Mouse (Mus musculus) spleen, adult 12 weeks (tissue): ENCODE measurements around the gene Csgalnact2.

Experiments used
- DNase-seq: peaks from one replicate; pipeline ENCODE4 v3.0.0; 2022; ENCODE audit warnings: low spot score

The Csgalnact2 gene

DNA sequence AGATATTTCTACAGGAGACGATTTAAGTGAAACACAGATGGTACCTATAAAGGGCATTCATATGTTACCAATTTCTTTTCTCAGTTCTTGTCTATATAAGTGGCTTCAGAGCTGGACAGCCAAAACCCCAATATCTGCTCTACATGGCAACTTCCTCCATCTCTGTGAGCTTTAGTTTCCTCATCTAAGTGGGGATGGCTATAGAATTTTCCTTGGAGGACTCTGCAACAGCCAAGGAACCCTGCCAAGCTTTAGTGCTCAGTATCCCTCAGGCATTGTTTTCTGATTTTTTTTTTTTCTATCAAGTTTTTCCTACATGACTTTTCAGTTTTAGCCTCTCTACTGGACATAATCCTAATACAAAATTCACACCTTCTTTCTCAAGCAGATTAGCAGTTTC lies 4.5 kb downstream of the Csgalnact2 start:
- no peak for DNase-seq

DNA sequence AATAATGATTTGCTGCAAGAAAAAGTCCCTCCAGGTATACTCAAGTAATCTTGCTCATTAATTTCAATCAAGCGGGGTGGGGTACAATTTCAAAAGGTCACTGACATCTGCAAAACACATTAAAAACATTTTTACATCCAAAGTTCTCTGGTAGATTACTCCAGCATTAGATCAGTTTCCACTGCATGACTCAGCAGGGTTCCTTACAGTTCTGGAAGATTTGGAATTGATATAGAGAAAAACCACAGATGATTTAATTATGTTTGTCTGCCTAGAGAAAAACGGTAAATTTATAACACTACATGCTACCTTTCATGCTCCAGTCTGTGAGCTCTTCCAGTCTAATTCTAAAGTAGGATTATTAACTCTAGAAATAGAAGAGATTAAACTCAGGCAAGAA lies 8.9 kb downstream of the Csgalnact2 start:
- DNase-seq: no peak

DNA sequence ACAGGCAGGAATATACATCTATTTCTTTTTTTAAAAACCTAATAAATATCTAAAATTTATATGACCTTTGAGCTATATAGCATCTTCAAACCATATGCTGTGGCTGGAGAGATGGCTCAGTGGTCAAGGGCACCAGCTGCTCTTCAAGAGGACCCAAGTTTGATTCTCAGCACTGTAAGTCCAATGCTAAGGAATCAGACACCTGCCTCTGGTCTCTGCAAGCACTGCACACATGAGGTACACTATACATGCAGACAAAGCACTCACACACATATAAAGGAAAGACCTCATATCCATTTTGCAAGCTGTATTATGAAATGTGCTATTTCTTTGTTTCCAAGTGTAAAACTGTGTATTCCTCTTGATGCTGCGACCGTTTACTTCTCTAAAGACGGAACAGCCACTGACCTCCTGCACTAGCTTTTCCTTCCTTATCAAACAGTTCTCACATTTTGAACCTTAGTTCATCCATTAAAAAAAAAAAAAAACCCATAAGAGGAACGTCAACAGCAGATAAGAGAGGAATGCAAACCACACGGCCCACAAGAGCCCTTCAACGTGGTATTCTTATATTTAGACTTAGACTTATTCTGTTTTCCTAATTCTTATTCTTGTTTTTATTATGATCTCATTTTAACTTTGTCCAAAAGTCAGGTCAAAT lies 11.0 kb downstream of the Csgalnact2 start:
- no peak for DNase-seq

- DNase-seq: no peak
Observed at GRCm38 (mm10) chr6:118127198-118127597, 11.7 kb downstream of the Csgalnact2 start.

DNA sequence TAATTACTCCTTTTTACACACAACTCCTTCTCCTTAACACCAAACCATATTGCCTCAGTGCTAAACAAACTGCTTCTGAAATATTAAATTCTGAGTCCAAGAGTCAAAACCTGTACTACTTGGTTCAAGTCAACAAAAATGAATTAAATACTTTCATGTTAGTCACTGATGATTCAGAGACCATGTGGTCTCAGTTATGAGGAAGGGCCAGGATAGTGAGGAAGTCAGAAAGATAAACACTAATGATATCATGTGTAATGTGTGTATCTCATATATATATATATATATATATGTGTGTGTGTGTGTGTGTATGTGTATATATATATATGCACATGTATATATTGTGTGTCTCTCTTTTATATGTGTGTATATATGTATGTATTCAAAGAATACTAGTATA lies 12.4 kb downstream of the Csgalnact2 start:
- no peak for DNase-seq

- no peak for DNase-seq
Observed at GRCm38 (mm10) chr6:118122767-118123166, 16.2 kb downstream of the Csgalnact2 start.

DNA sequence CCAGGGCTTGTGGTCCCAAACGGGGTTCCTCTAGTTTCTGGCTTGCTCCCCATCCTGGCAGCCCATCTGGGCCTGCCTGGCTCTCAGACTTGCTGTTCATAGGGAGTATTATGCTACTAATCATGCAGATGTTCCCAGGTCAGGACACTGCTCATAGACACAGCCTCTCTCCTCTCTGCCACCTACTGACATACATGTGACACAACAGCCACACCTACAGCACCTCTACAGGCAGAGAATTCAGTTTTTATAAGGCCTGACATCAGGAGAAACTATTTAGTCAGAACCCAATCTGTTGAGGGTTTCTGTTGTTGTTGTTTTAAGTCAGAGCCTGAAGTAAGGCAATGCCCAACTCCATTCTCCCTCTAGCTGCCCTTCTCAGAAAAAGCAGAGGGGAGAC lies 27.1 kb downstream of the Csgalnact2 start:
- no peak for DNase-seq

DNA sequence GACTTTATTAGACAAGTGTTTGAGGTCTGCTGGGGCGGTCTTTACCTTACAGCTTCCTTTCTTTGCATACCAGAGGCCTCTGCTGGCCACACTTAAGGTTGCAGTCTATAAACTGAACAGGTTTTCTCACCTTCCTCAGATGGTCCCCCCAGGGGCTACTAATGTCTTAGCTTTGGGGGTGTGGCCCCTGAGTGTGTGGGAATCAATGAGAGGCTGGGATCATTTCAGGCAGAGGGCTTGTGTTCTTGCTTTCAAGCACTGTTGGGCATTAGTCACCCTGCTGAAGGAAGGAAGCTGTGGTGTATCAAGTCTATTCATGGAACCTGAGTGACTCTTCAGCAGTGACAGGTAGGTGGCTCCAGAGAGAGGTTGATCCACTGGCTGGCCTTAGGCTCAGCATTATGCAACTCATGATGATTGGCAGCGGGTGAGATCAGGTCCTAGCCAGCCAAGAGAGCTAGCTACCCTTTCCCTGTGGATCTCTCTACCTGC lies 39.6 kb downstream of the Csgalnact2 start:
- no peak for DNase-seq

DNA sequence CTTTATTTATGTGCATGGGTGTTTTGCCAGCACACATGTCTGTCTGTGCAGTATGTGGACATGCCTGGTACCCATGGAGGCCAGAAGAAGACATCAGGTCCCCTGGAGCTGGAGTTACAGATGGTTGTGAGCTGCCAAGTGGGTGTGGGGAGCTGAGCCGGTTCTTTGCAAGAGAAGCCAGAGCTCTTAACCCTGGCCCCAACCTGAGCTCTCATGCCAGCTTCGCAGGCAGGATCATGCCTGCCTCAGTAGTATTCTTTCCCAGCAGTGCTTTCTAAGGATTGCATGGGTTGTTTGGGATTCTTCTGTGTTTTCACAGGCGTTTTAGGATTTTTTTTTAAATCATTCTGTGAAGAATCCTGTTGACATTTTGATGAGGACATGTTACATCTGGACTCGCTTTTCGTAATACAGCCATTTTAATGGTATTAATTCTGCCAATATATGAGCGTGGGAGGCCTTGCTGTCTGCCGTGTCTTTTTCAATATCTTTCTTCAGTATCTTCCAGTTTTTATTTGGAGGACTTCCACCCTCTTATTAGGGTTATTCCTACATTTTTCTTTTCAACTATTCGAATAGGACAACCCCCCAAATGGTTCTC lies 41.1 kb downstream of the Csgalnact2 start:
- DNase-seq: no peak

GRCm38 (mm10) chr6:118090827-118091226 lies 48.1 kb downstream of the Csgalnact2 start:
- DNase-seq: no peak

DNA sequence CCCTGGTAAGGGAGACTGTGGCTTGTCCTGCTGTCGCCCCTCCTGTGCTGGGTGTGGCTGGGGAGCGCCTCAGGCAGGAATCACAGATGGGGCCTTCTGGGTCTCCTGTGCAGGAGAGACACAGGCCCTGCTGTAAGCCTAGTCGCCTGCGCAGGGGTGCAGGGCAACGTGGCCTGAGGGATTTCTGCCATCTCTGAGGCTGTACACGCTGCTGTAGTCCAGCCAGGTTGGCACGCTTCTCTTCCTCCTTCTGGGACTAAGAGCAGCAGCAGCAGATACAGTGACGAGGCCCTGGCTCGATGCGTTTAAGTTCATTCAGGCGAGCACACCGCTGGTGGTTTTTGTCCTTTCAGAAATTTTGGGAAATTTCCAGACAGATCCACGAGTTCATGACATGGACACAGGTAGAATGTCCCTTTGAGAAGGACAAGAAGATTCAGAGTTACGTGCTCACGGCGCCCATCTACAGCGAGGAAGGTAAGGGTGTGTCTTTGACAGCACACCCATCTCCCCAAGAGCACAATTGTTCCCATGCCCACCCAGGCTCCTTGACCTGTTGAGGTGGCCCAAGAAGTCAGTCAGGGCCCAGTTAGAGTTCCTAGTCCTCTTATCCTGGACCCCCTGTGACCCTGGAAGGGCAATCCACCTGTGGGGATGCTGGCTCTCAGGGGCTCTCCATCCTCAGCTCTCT lies 50.0 kb downstream of the Csgalnact2 start:
- no peak for DNase-seq

DNA sequence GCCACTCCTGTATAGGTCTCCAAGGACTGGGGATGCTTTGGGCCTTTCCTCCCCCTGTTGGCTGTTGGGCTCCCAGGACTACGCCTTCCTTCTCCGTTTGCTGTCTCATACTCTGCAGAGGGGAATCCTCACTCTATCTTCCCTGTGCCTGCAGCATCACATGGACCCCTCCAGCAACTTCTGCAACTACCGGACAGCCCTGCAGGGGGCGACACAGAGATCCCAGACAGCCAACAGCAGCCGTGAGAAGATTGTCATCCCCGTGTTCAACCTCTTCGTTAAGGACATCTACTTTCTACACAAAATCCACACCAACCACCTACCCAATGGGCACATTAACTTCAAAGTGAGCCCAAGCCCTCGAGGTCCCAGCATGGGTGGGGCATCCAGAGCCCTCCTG lies 51.0 kb downstream of the Csgalnact2 start:
- no peak for DNase-seq

DNA sequence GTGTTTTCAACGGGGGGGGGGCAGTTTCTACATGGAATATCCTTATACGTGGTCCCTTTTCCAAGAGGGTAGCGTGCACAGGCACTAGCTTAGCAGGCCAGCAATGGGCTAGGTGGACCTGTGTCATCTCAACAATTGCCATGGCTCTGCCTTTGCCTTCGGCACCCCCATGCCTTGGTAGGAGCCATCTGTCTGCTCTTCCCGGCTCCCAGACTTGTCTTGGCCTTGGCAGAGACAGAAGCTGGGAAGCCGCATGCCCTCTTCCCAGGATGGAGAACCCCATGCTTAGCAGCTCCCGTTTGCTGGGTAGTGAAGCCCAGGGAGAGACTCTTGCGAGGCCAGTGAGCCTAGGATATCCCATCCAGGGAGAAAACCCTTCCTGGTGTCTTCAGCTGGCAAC lies 54.3 kb downstream of the Csgalnact2 start:
- DNase-seq: no peak

DNA sequence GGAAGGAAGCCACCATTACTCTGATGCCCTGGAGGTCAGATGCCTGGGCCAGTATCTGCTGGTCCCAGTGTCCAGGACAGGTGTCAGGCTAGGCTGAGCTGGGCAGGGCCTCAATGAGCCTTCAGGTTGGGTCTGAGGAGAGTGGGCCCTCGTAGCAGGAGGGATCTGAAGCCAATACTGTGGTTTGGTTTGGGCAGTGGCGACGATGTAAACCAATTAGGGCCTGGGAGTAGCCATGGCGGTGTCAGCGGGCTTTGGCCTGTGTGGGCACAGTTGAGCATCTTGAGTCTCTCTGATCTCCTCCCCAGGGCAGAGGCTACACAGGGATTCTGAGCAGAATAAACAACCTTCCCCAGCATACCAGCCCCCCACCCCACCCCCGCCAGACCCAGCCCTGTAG lies 55.3 kb downstream of the Csgalnact2 start:
- no peak for DNase-seq

GRCm38 (mm10) chr6:118082384-118082783 lies 56.6 kb downstream of the Csgalnact2 start:
- no peak for DNase-seq

GRCm38 (mm10) chr6:118080711-118081110 lies 58.2 kb downstream of the Csgalnact2 start:
- no peak for DNase-seq

- DNase-seq: no peak
Observed at GRCm38 (mm10) chr6:118079762-118080465, 59.0 kb downstream of the Csgalnact2 start.

DNA sequence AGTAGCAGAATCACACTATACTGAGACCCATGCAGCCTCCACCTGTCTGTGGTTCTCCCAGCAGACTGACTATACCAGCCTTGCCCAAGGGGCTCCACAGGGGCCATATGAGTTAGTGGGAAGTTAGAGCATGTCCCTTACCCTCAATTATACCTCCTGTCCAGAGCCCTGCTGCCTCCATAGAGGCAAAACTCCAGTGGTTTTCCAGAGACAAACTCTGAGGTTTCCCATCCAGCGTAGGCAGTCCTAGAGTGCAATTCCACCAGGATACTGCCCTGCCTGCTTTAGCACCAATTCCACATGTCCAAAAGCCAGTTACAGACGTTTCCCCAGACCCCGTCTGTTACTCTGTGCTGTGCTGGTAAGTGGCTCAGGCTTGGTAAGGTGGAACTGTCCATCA lies 59.6 kb downstream of the Csgalnact2 start:
- DNase-seq: no peak

DNA sequence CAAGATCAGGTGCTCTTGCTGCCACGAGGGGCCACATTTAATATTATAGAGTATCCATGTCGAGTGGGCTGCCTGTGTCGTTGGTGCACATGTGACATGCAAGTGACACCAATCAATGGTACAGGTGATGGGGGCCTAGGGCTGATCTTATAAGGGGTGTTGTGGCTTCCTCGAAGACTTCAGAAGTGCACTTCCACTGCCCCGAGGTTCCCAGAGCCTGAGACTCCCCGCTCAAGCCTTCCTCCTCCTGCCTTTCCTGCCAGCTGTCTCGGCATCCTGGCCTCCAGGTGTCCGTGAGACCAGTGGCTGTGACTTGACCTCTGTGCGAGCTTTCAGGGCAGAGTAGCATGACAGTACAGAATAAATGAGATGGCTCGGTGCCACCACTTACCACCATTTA lies 60.2 kb downstream of the Csgalnact2 start:
- DNase-seq: no peak

DNA sequence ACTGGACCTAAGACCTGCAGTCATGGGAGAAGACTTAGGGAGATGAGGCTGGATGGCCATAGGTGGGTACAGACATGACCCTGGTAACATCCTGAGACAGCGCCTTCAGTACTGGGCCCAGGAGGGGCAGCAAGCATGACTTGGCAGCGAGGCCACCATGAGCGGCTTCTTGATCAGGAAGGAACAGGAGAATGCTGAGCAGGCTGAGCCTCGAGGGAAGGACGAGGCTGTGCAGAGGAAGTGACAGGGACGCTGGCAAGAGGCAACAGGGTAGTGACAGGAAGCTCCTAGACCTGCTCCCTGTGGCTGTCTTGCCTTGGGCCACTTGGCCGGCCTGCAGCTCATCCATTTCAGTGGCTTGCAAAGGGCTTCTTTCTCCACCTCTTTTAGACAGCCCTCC lies 61.5 kb downstream of the Csgalnact2 start:
- no peak for DNase-seq

- DNase-seq: no peak
Observed at GRCm38 (mm10) chr6:118076748-118077147, 62.2 kb downstream of the Csgalnact2 start.

DNA sequence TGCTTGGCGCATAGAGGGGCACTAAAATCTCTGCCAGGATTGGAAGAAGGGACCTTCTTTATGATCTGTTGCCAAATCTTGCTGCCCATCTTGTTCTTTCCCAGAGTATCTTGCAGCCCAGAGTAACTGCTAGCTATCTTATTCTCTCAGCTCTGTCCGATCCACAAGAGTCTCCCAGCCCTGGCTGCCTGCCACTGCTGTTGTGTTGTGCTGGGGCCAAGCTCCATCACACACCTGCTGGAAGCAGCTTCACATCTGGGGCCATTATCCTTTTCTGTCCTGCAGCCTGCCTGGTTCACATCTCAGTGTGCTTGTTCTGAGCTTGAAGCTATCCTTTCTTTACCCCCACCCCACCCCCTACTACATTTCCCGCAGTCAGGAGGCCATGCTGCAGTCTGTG lies 62.7 kb downstream of the Csgalnact2 start:
- DNase-seq: no peak

DNA sequence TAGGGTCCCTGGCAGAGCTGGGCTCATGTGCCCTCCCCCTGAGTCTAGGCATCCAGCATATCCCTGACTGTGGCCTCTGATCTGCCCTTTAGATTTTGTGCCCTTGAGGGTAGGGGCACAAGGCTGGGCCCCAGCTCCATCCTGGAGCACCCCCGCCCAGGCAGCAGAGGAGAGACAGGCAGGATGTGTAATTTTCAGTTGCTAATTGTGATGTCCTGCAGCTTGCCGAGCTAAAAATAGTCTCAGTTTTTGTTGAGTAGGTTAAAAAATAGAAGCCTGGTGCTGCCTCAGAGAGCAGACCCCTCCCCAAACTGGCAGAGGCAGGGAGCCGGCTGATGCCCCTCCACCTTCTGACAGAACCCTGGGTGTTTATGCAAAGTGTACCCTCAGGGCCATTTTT lies 64.8 kb downstream of the Csgalnact2 start:
- DNase-seq: no peak
